Mouse (Mus musculus): ENCODE results near the gene Dut. TPM values are rescaled to one million over a fixed set of nuclear protein-coding genes. Genes with fewer than 3 reads are reported as not detected.

Dut gene
- polyA plus RNA-seq (2015; fragmentation: Nextera tagmentation; extraction: Ambion mirVana), result 169 and 189 TPM in 2 replicates

DNA sequence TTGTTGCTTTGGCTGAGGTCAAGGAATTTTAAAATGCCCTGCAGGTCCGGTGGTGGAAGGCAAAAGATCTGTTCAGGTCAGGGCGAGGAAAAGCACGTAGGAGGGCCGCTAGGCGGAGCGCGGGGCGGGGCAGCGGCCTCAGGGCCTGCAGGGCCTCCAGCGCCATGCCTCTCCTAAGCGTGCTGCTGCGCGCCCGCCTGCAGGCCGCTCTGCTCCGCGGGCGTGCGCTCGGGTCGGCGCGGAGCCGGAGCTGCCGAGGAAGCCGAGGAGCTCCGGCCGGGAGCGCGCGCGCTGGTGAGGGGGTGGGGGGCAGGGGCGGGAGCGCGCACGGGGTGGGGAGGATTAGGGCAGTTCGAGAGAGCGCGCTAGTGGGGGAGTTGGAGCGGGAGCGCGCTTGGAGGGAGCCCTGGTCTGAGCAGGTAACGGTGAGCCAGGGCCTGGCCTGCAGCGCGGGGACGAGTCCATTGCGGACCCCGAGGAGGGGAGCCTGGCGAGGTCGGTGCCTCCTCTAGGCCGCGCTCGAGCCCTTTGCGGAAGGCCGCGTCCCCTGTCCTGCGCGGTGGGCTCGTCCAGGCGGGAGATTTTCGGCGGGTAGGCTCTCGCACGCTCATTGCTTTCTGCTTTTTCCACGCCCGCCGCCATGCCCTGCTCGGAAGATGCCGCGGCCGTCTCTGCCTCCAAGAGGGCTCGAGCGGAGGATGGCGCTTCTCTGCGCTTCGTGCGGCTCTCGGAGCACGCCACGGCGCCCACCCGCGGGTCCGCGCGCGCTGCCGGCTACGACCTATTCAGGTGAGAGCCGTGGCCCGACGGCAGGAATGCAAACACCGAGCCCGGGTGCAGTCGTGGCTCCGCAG, at the start of gene Dut:
Gene Dut, plus strand, starts transcription at position 83 of the 854 bp plus-strand sequence.
- Histone ChIP-seq H3K4me1 (replicated peaks) (peaks cover 54% of the 10 kb centered on the region), H3K4me2 (peak within 1 kb of the TSS; percentile 82)
- ATAC-seq (ENCODE audit: low read depth), result peak; percentile 98

DNA sequence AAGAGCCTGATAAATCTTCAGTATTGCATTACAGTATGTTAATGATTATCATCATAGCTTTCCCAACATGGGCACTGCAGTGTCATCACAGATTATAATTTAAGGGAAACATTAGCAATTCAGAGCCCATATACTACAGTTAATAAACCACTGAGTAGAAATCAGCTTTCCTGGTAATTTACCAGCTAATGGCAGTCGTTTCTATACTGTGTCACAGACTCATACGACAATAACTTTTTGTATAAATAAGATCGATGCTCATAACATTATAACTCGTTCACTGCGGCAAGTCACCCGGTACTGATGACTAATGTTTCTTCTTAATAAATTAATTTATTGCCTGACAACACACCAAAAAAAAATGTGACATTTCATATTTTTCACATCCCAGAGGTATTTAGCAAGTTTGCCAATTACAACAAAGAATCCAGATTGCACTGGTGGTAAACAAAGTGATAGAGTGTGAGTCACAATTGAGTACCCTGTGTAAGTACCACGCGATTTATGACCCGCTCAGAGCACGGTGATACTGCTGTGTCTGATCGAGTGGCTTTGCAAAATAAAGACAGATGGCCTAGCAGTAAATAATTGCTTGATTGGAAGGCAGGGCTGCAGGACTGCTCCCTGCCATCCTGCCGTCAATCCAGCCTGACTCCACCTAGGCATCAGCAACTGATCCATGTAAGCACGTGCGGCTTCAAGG, 37.9 kb upstream of the Dut start:
- WGBS (ENCODE audit: insufficient replicate concordance), result 77% methylated on average over 14 of the region's 14 CpGs
- no peaks in the 10 kb centered on the region for H3K36me3 ChIP-seq
- no peak for DNase-seq
- ATAC-seq (ENCODE audit: low read depth), result no peak
- no peak overlapping the region for H3K27ac ChIP-seq
- H3K9me3 ChIP-seq (replicated peaks), result no peaks in the 10 kb centered on the region
- H3K4me3 ChIP-seq (replicated peaks), result no peak overlapping the region
- H3K4me1 ChIP-seq (replicated peaks), result no peaks in the 10 kb centered on the region
- no peak overlapping the region for H3K4me2 ChIP-seq
- no peak overlapping the region for H3K9ac ChIP-seq
- no peaks in the 10 kb centered on the region for H3K27me3 ChIP-seq

More for the DNA sequence above, at the start of gene Dut:
- no peaks in the 10 kb centered on the region for H3K9me3 ChIP-seq (replicated peaks)
- H3K9ac ChIP-seq, result peak within 1 kb of the TSS; percentile 95
- peak within 1 kb of the TSS; percentile 93 for H3K27ac ChIP-seq
- H3K27me3 ChIP-seq, result no peaks in the 10 kb centered on the region
- WGBS (ENCODE audit: insufficient replicate concordance), result under 1% methylated on average over 84 of the region's 96 CpGs
- peak within 1 kb of the TSS; percentile 88 for H3K4me3 ChIP-seq (replicated peaks)
- peak; percentile 95 for DNase-seq
- H3K36me3 ChIP-seq, result peaks cover 33% of the 10 kb centered on the region

GRCm38 (mm10) chr2:125211831-125212510, 35.0 kb upstream of the Dut start:
- no peak overlapping the region for H3K27ac ChIP-seq
- DNase-seq (no peak), ATAC-seq (ENCODE audit: low read depth) (no peak)
- H3K36me3 ChIP-seq, result no peaks in the 10 kb centered on the region
- no peak overlapping the region for H3K4me3 ChIP-seq (replicated peaks)
- no peak overlapping the region for H3K9ac ChIP-seq
- WGBS (ENCODE audit: insufficient replicate concordance), result 60% methylated on average over 10 of the region's 10 CpGs
- H3K9me3 ChIP-seq (replicated peaks), result no peaks in the 10 kb centered on the region
- no peak overlapping the region for H3K4me2 ChIP-seq
- no peaks in the 10 kb centered on the region for H3K27me3 ChIP-seq
- no peaks in the 10 kb centered on the region for H3K4me1 ChIP-seq (replicated peaks)

DNA sequence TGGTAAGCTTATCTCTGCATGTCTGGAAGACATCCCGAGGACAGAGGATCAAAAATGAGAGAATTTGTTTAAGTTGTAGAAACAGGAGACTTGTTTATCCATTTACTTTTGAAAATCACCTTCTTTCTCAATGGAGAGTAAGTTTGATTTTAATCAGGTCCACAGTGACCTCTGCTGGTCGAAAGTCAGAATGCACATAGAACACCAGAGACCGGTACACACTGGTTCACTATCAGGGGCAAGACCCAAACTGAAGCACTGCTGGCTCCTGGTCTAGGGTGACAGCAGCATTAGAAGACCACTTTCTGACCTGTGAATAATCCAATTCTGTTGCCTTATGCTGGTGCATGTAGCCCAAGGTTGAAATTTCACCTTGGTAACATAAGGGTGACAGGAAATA, 32.4 kb upstream of the Dut start:
- peak; percentile 44 for DNase-seq
- Histone ChIP-seq H3K4me3 (replicated peaks) (no peak overlapping the region), H3K27ac (no peak overlapping the region), H3K4me1 (replicated peaks) (no peaks in the 10 kb centered on the region), H3K36me3 (no peaks in the 10 kb centered on the region), H3K4me2 (no peak overlapping the region), H3K9ac (no peak overlapping the region), H3K27me3 (no peaks in the 10 kb centered on the region), H3K9me3 (replicated peaks) (no peaks in the 10 kb centered on the region)
- WGBS (ENCODE audit: insufficient replicate concordance), result 5% methylated on average over 3 of the region's 3 CpGs
- no peak for ATAC-seq (ENCODE audit: low read depth)

DNA sequence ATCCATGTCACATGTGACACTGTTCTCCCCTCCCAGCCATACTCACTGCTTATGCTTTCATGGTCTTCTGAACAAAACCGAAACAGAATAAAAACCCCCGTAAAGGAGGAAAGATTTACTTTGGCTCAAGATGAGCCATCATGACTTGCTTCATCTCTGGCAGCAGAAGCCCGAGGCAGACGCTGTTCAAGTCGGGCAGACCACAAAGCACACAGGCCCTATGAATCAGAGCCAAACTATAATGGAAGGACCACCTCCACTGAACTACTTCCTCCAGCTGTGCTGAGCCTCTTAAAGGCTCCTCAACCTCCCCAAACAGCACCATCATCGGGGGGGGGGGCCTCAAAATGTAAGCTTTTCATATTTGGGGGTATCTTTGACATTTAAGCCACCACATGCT, 29.7 kb upstream of the Dut start:
- Histone ChIP-seq H3K36me3 (no peaks in the 10 kb centered on the region), H3K4me2 (no peak overlapping the region), H3K4me3 (replicated peaks) (no peak overlapping the region), H3K27ac (no peak overlapping the region), H3K27me3 (no peaks in the 10 kb centered on the region), H3K9ac (no peak overlapping the region), H3K9me3 (replicated peaks) (no peaks in the 10 kb centered on the region), H3K4me1 (replicated peaks) (no peaks in the 10 kb centered on the region; the same call in 1 of the 2 replicates)
- ATAC-seq (ENCODE audit: low read depth) (no peak), DNase-seq (no peak)
- 65% methylated on average over 6 of the region's 6 CpGs for WGBS (ENCODE audit: insufficient replicate concordance)

GRCm38 (mm10) chr2:125218566-125218965, 28.4 kb upstream of the Dut start:
- H3K4me2 ChIP-seq, result no peak overlapping the region
- no peaks in the 10 kb centered on the region for H3K36me3 ChIP-seq
- 66% methylated on average over 1 of the region's 1 CpGs for WGBS (ENCODE audit: insufficient replicate concordance)
- H3K4me1 ChIP-seq (replicated peaks), result no peaks in the 10 kb centered on the region; the same call in 1 of the 2 replicates
- no peak overlapping the region for H3K4me3 ChIP-seq (replicated peaks)
- ATAC-seq (ENCODE audit: low read depth), result no peak
- DNase-seq, result no peak
- no peak overlapping the region for H3K9ac ChIP-seq
- no peaks in the 10 kb centered on the region for H3K9me3 ChIP-seq (replicated peaks)
- H3K27me3 ChIP-seq, result no peaks in the 10 kb centered on the region
- no peak overlapping the region for H3K27ac ChIP-seq

GRCm38 (mm10) chr2:125219268-125219667, 27.7 kb upstream of the Dut start:
- H3K4me3 ChIP-seq (replicated peaks), result no peak overlapping the region
- no peaks in the 10 kb centered on the region for H3K9me3 ChIP-seq (replicated peaks)
- no peak overlapping the region for H3K9ac ChIP-seq
- ATAC-seq (ENCODE audit: low read depth) (no peak), DNase-seq (no peak)
- H3K27me3 ChIP-seq, result no peaks in the 10 kb centered on the region
- 74% methylated on average over 3 of the region's 3 CpGs for WGBS (ENCODE audit: insufficient replicate concordance)
- H3K4me2 ChIP-seq, result no peak overlapping the region
- no peaks in the 10 kb centered on the region; the same call in 1 of the 2 replicates for H3K4me1 ChIP-seq (replicated peaks)
- no peak overlapping the region for H3K27ac ChIP-seq
- H3K36me3 ChIP-seq, result no peaks in the 10 kb centered on the region

GRCm38 (mm10) chr2:125221673-125222072, 25.3 kb upstream of the Dut start:
- no peaks in the 10 kb centered on the region for H3K27me3 ChIP-seq
- no peaks in the 10 kb centered on the region for H3K36me3 ChIP-seq
- no peaks in the 10 kb centered on the region; the same call in 1 of the 2 replicates for H3K4me1 ChIP-seq (replicated peaks)
- 65% methylated on average over 1 of the region's 1 CpGs for WGBS (ENCODE audit: insufficient replicate concordance)
- H3K4me2 ChIP-seq, result no peak overlapping the region
- H3K27ac ChIP-seq, result no peak overlapping the region
- H3K4me3 ChIP-seq (replicated peaks), result no peak overlapping the region
- no peak for ATAC-seq (ENCODE audit: low read depth)
- no peak overlapping the region for H3K9ac ChIP-seq
- no peaks in the 10 kb centered on the region for H3K9me3 ChIP-seq (replicated peaks)
- no peak for DNase-seq

GRCm38 (mm10) chr2:125228472-125229409, 18.2 kb upstream of the Dut start:
- DNase-seq, result no peak
- 0 out of 2 replicates have a peak overlapping the region, but pooled peaks have one; percentile 21 for H3K27ac ChIP-seq
- H3K9ac ChIP-seq, result no peak overlapping the region
- H3K4me1 ChIP-seq (replicated peaks), result peaks cover 42% of the 10 kb centered on the region
- 28% methylated on average over 11 of the region's 11 CpGs for WGBS (ENCODE audit: insufficient replicate concordance)
- peak overlapping the region; percentile 35; the same call in 1 of the 2 replicates for H3K4me2 ChIP-seq
- no peaks in the 10 kb centered on the region for H3K9me3 ChIP-seq (replicated peaks)
- peak; percentile 86 for ATAC-seq (ENCODE audit: low read depth)
- H3K36me3 ChIP-seq, result no peaks in the 10 kb centered on the region
- no peak overlapping the region for H3K4me3 ChIP-seq (replicated peaks)
- H3K27me3 ChIP-seq, result no peaks in the 10 kb centered on the region

DNA sequence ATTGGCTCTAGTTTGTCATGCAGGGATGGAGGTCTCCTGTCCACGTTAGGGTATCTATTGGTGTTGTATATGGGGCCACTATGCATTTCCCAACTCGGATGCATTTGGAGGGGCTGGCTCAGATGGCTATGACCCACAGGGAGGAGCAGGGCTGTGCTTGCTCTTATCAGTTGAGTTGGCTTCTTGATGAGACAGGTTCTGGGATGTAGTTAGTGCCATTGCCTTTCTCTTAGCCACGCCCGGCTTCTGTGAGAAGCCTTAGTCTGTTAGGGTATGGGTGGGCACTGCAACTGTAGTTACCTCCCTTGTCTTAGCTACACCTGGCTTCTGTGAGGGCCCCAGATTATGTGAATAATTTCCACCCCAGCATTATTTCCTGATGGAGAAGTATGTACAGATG, 14.8 kb upstream of the Dut start:
- 47% methylated on average over 4 of the region's 4 CpGs for WGBS (ENCODE audit: insufficient replicate concordance)
- Histone ChIP-seq H3K9ac (no peak overlapping the region), H3K4me2 (no peak overlapping the region), H3K27ac (no peak overlapping the region), H3K36me3 (no peaks in the 10 kb centered on the region), H3K27me3 (no peaks in the 10 kb centered on the region), H3K4me3 (replicated peaks) (no peak overlapping the region), H3K4me1 (replicated peaks) (peaks cover 45% of the 10 kb centered on the region), H3K9me3 (replicated peaks) (no peaks in the 10 kb centered on the region)
- no peak for DNase-seq
- ATAC-seq (ENCODE audit: low read depth), result peak; percentile 73
